Mouse (Mus musculus) heart, postnatal 0 days (tissue): ENCODE measurements at regions not wholly inside any gene's neighbourhood (a gene's known extent, or its start where the extent isn't known, plus 50 kb on each side); places are given as distances from the start of the nearest gene placed in this dataset.

ENCODE experiments used
- CTCF ChIP-seq: IDR thresholded peaks from 2 replicates; pipeline ENCODE4 v1.5.1; 2016; ENCODE audit warnings: antibody characterized with exemption, control low read depth, low read depth
- EP300 ChIP-seq: IDR thresholded peaks from 2 replicates; pipeline ENCODE4 v1.6.1; 2016; ENCODE audit warnings: antibody characterized with exemption, low read depth

DNA sequence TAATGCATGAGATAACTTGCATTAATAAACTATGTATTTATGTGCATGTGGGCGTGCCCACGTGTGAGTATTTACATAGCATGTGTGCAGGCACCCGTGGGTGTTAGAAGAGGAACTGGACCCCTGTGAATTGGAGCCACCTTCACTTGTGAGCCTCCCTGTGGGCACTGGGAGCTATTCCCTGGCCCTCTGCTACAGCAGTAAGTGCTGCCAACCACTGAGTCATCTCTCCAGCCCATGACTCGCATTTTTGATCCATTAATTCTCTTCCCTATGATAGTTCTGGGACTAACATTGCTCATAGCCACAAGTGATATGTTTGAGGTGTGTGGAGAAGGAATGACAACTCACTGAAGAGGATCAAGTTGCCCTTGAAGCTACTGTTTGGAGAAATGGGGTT lies 87.6 kb upstream of the Rbms3 start:
- TF ChIP-seq EP300 (no peak), CTCF (no peak)
